Mouse (Mus musculus) stomach, embryonic 16.5 days (tissue): Measurements from ENCODE around the gene Cep164. TPM values are rescaled to one million over a fixed set of nuclear protein-coding genes. Genes with fewer than 3 reads are reported as not detected.

Source experiments
- ATAC-seq: fragments of 200-750 bp; cut with Nextera tagmentation; 2 replicates; pipeline ENCODE4 v1.8.0; 2017; ENCODE audit warnings: moderate number of reproducible peaks, moderate TSS enrichment; ENCODE audit not compliant: insufficient read depth, low FRiP score
- H3K27ac ChIP-seq: fragments of 300-500 bp; sonication (generic); 2 replicates; pipeline ENCODE4 v1.5.1; 2014; ENCODE audit warnings: low read length
- H3K27me3 ChIP-seq: fragments of 300-500 bp; sonication (generic); 2 replicates; pipeline ENCODE4 v1.6.1; 2014; ENCODE audit warnings: low read length, control low read depth, mixed read lengths; ENCODE audit not compliant: control insufficient read depth, insufficient read depth
- H3K36me3 ChIP-seq: fragments of 300-500 bp; sonication (generic); 2 replicates; pipeline ENCODE4 v1.6.1; 2014; ENCODE audit warnings: low read length; ENCODE audit not compliant: control insufficient read depth, insufficient read depth
- H3K4me1 ChIP-seq: fragments of 300-500 bp; sonication (generic); 2 replicates; pipeline ENCODE4 v1.6.1; 2014; ENCODE audit warnings: low read length, control low read depth, mixed read lengths; ENCODE audit not compliant: control insufficient read depth, insufficient read depth
- H3K4me2 ChIP-seq: fragments of 300-500 bp; sonication (generic); 2 replicates; pipeline ENCODE4 v1.6.1; 2014; ENCODE audit warnings: low read depth, low read length, mixed read lengths
- H3K4me3 ChIP-seq: fragments of 300-500 bp; sonication (generic); replicated peaks from 2 replicates; pipeline ENCODE4 v1.5.1; 2014; ENCODE audit warnings: mild to moderate bottlenecking, low read length
- H3K9ac ChIP-seq: fragments of 300-500 bp; sonication (generic); 2 replicates; pipeline ENCODE4 v1.6.1; 2014; ENCODE audit warnings: low read length
- H3K9me3 ChIP-seq: fragments of 300-500 bp; sonication (generic); replicated peaks from 2 replicates; pipeline ENCODE4 v1.6.1; 2016; ENCODE audit warnings: low read length, control low read depth; ENCODE audit not compliant: control insufficient read depth
- WGBS: fragments of 180-500 bp; shearing (Covaris S2); extraction: QIAGEN DNeasy Blood & Tissue Kit; methylation state at CpG from one replicate; pipeline ENCODE4 v1.1.7; 2014; 5-methylcytosine and 5-hydroxymethylcytosine counted together
- polyA plus RNA-seq: library from polyadenylated mRNA; unstranded; fragments of >200 nt; fragmentation: Nextera tagmentation; extraction: Ambion mirVana; gene quantifications from 2 replicates; pipeline ENCODE4 v1.2.1, GENCODE M21; 2015

Cep164 gene
- polyA plus RNA-seq, 1 experiment from 2014 or later: 19.6 TPM

- H3K4me2 ChIP-seq: no peak overlapping the region
- H3K4me3 ChIP-seq: no peak overlapping the region
- H3K9ac ChIP-seq: no peak overlapping the region
- H3K27ac ChIP-seq: no peak overlapping the region
- no peaks in the 10 kb centered on the region for H3K36me3 ChIP-seq
- H3K27me3 ChIP-seq: no peaks in the 10 kb centered on the region
- no peaks in the 10 kb centered on the region for H3K9me3 ChIP-seq
- WGBS: 39% methylated on average over 8 of the region's 8 CpGs
- H3K4me1 ChIP-seq: no peaks in the 10 kb centered on the region
- ATAC-seq: no peak
Observed at GRCm38 (mm10) chr9:45754452-45755091, 73.9 kb downstream of the Cep164 start.

GRCm38 (mm10) chr9:45749917-45750316, 78.6 kb downstream of the Cep164 start:
- Histone ChIP-seq H3K27me3 (no peaks in the 10 kb centered on the region), H3K27ac (no peak overlapping the region), H3K36me3 (no peaks in the 10 kb centered on the region), H3K9me3 (no peaks in the 10 kb centered on the region), H3K4me1 (no peaks in the 10 kb centered on the region), H3K9ac (no peak overlapping the region), H3K4me2 (no peak overlapping the region), H3K4me3 (no peak overlapping the region)
- no peak for ATAC-seq
- WGBS: 91% methylated on average over 4 of the region's 4 CpGs

GRCm38 (mm10) chr9:45745451-45745850, 83.0 kb downstream of the Cep164 start:
- H3K9me3 ChIP-seq: no peaks in the 10 kb centered on the region
- ATAC-seq: no peak
- no peak overlapping the region for H3K9ac ChIP-seq
- no peak overlapping the region for H3K4me2 ChIP-seq
- 20% methylated on average over 7 of the region's 7 CpGs for WGBS
- no peaks in the 10 kb centered on the region for H3K27me3 ChIP-seq
- no peak overlapping the region for H3K4me3 ChIP-seq
- no peaks in the 10 kb centered on the region for H3K36me3 ChIP-seq
- no peak overlapping the region for H3K27ac ChIP-seq
- no peaks in the 10 kb centered on the region for H3K4me1 ChIP-seq

- Histone ChIP-seq H3K4me2 (no peak overlapping the region), H3K9me3 (no peaks in the 10 kb centered on the region), H3K27ac (no peak overlapping the region), H3K4me1 (peaks cover 2% of the 10 kb centered on the region; the same call in 1 of the 2 replicates), H3K36me3 (no peaks in the 10 kb centered on the region), H3K9ac (no peak overlapping the region), H3K4me3 (no peak overlapping the region), H3K27me3 (no peaks in the 10 kb centered on the region)
- 56% methylated on average over 2 of the region's 2 CpGs for WGBS
- no peak for ATAC-seq
Observed at GRCm38 (mm10) chr9:45740584-45740980, 87.9 kb downstream of the Cep164 start.

- H3K27me3 ChIP-seq: no peaks in the 10 kb centered on the region
- H3K4me1 ChIP-seq: peaks cover 2% of the 10 kb centered on the region; the same call in 1 of the 2 replicates
- H3K4me2 ChIP-seq: no peak overlapping the region
- no peaks in the 10 kb centered on the region for H3K9me3 ChIP-seq
- H3K36me3 ChIP-seq: no peaks in the 10 kb centered on the region
- 61% methylated on average over 17 of the region's 17 CpGs for WGBS
- H3K9ac ChIP-seq: no peak overlapping the region
- H3K27ac ChIP-seq: no peak overlapping the region
- no peak overlapping the region for H3K4me3 ChIP-seq
- no peak for ATAC-seq
Observed at GRCm38 (mm10) chr9:45739702-45740583, 88.5 kb downstream of the Cep164 start.

- Histone ChIP-seq H3K9ac (no peak overlapping the region), H3K27ac (no peak overlapping the region), H3K4me2 (no peak overlapping the region), H3K36me3 (no peaks in the 10 kb centered on the region), H3K4me1 (peaks cover 2% of the 10 kb centered on the region; the same call in 1 of the 2 replicates), H3K4me3 (no peak overlapping the region), H3K27me3 (no peaks in the 10 kb centered on the region), H3K9me3 (no peaks in the 10 kb centered on the region)
- ATAC-seq: no peak
- WGBS: 67% methylated on average over 12 of the region's 12 CpGs
Observed at GRCm38 (mm10) chr9:45739001-45739701, 89.3 kb downstream of the Cep164 start.

GRCm38 (mm10) chr9:45733246-45733645, 95.2 kb downstream of the Cep164 start:
- ATAC-seq: no peak; the same call in 1 of the 2 replicates
- H3K27ac ChIP-seq: no peak overlapping the region
- no peak overlapping the region for H3K4me2 ChIP-seq
- 61% methylated on average over 6 of the region's 6 CpGs for WGBS
- no peaks in the 10 kb centered on the region for H3K27me3 ChIP-seq
- H3K4me3 ChIP-seq: no peak overlapping the region
- H3K9ac ChIP-seq: no peak overlapping the region
- H3K9me3 ChIP-seq: no peaks in the 10 kb centered on the region
- no peaks in the 10 kb centered on the region for H3K36me3 ChIP-seq
- H3K4me1 ChIP-seq: no peaks in the 10 kb centered on the region

GRCm38 (mm10) chr9:45731851-45732250, 96.6 kb downstream of the Cep164 start:
- no peak overlapping the region for H3K4me2 ChIP-seq
- 86% methylated on average over 5 of the region's 5 CpGs for WGBS
- no peaks in the 10 kb centered on the region for H3K36me3 ChIP-seq
- H3K9me3 ChIP-seq: no peaks in the 10 kb centered on the region
- H3K27ac ChIP-seq: no peak overlapping the region
- no peak overlapping the region for H3K4me3 ChIP-seq
- H3K27me3 ChIP-seq: no peaks in the 10 kb centered on the region
- H3K9ac ChIP-seq: no peak overlapping the region
- H3K4me1 ChIP-seq: no peaks in the 10 kb centered on the region
- ATAC-seq: no peak

- H3K9me3 ChIP-seq: no peaks in the 10 kb centered on the region
Observed at GRCm38 (mm10) chr9:45719997-45720396, 108.5 kb downstream of the Cep164 start.

More at GRCm38 (mm10) chr9:45719997-45720396, 108.5 kb downstream of the Cep164 start:
- H3K4me3 ChIP-seq: no peak overlapping the region
- H3K27ac ChIP-seq: no peak overlapping the region
- H3K27me3 ChIP-seq: 0 out of 2 replicates have a peak, but pooled peaks cover 3% of the 10 kb centered on the region
- no peaks in the 10 kb centered on the region for H3K4me1 ChIP-seq
- no peak overlapping the region for H3K9ac ChIP-seq
- 67% methylated on average over 7 of the region's 7 CpGs for WGBS
- H3K36me3 ChIP-seq: no peaks in the 10 kb centered on the region
- no peak for ATAC-seq
- H3K4me2 ChIP-seq: no peak overlapping the region
